Mouse (Mus musculus) urinary bladder, adult 2 months (tissue): ENCODE measurements around the gene Nub1. TPM values are rescaled to one million over a fixed set of nuclear protein-coding genes. Genes with fewer than 3 reads are reported as not detected.

Experiments used
- DNase-seq: peaks from one replicate; pipeline ENCODE4 v3.0.0; 2022; ENCODE audit warnings: low spot score
- polyA plus RNA-seq: library from polyadenylated mRNA; depleted of rRNA; stranded (reverse); fragments of >200 nt; gene quantifications from 2 replicates; pipeline ENCODE4 v1.2.3, GENCODE M21; 2012; rRNA removed

Nub1 gene
- polyA plus RNA-seq, 1 experiment: 47.3 TPM

DNA sequence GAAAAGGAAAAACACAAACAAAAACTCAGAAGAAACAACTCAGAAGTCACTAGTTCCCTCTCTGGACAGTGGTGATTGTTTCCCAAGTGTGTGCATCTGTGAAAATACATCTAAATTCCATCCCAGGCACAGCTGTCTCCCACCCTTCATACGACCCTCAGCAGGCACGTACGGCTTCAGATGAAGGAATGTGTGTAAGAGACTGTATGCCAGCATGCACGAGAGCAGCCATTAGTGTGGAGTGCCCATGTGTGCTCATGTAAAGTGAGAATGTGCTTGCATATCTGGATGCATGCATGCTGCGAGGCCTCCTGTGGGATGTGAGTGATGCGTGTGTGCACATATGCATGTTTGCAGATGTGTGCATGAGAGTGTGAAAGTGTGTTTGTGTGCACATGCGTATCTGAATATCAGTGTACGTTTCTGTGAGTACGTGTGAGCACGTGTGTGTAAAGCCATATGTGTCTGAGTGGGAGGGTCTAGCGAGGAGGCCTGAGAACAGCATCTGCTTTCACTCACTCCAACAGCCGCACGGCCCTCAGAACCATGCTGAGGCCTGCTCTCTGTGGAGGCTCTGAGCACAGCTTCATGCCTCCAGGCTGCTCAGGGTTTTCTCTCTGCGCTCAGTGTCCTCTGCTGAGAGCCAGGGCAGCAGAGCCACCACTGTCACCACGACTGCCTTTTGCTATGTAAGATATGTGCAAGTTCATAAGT, 56.0 kb downstream of the Nub1 start:
- no peak for DNase-seq

DNA sequence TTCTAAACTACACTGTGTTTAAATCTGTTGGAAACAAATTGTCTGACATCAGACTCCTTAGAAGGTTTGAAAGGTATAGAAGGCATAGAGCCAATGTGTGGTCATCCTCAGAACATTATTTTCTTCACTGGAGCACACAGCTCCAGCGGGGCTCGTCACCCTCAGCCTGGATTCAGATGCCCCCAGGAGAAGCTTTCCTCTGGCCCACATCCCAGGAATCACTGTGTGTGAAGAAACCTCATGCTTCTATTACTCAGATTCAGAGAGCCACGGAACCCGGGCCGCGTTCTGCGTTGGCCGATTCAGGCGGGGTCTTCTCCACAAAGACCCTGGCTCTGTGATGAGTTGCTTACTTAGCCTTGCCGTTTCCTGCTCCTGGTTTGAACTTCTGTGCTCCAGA, 58.6 kb downstream of the Nub1 start:
- DNase-seq: no peak

- DNase-seq: no peak
Observed at GRCm38 (mm10) chr5:24747533-24747932, 62.2 kb downstream of the Nub1 start.

- no peak for DNase-seq
Observed at GRCm38 (mm10) chr5:24749731-24750130, 64.4 kb downstream of the Nub1 start.

DNA sequence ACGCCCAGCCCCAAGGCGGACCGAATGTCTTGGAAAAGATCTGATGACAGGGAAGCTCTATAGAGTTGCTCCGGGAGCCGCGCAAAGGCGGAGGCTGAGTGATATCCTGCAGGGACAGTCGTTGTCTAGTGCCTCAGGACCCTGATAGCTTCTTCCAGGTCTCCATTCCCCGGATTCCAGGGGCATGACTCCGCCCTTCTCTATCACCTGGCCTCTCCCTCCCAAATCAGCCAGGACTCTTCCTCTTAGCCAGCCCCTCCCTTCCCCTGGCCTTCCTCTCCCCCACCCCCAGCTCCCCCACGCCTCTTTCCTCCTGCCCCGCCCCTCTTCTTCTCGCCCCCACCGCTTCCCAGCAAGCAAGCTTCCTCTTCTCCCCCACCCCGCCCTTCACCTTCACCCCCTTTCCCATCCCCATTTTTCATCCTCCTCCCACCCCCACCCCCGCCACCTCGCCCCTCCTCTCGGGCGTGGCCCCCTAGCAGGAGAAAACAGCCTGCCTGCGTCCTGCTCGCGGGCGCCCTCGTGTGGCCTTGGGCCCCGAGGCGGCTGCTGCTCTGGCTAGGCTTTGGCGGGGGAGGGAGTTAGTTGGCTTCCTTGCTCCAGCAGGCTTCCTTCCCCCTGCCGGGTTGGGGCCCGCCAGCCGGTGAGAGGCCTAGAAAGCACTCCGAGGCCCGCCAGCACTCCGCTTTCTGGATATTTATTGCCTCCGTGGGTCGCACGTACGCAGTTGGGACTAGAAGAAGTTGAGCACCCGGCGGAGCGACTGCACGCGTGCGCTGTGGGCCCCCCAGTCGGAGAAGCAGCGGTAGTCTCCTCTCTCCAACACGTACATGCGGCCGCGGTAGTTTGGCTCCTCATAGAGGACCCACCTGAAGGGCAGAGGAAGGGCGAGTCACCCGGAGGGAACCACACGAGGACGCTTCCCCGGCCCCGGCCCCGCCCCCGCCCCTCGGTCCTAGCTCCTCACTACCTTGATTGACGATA, 65.3 kb downstream of the Nub1 start:
- DNase-seq: peak; percentile 83

DNA sequence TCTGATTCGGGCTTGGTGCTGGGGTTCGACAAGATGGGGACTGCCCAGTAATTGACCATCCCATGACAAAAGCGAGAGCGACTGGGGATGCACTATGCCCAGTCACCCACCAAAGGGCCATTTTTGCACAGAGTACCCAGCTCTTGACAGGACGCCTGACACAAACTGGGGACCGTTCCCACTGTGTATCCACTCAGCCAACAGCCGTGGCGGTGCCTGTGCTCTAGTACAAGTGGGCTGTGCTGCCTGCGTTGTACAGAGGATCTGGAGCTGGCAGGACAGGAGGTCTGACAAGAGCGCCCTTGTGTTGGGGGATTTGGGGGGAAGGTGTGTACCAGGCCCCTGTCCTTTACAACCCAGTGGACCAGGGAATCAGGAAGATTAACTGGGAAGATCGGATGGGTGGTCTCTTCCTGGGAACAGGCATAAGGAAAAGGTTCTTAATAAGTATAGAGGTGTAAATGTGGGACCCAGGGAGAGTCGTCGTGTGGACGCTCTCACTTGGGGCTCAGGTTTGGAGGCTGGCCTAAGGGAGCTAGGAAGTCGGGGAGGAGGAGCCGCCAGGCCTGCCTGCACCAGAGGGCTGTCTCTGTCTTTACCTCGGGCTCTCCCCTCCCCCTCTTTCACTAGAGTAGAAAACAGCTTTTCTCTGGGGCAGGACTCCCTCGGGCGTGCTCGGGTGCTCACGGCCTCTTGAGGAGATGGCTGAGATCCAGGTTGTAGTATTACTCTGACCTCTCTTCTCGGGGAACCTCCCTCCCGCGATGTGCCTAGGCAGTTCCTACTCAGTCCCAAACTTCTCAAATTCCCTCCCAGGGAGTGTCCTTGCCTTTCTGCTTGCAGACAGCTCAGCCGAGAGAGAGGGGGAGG, 66.2 kb downstream of the Nub1 start:
- peak; percentile 46 for DNase-seq

DNA sequence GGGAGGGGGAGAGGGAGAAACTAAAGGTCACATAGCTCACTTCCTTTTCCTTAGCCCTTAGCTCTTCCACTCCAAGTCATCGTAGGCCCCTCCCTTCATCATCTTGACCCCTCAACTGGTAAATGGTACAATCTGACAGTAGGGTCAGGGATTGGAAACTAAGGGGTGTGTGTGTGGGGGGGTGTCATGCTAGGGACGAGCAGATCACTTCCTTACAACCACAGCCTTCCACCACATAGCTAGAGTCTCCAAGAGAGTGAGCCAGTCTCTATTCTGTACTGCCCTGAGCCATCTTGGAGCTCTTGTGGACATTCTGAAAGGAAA, 66.8 kb downstream of the Nub1 start:
- DNase-seq: no peak

- no peak for DNase-seq
Observed at GRCm38 (mm10) chr5:24756931-24757330, 71.6 kb downstream of the Nub1 start.

DNA sequence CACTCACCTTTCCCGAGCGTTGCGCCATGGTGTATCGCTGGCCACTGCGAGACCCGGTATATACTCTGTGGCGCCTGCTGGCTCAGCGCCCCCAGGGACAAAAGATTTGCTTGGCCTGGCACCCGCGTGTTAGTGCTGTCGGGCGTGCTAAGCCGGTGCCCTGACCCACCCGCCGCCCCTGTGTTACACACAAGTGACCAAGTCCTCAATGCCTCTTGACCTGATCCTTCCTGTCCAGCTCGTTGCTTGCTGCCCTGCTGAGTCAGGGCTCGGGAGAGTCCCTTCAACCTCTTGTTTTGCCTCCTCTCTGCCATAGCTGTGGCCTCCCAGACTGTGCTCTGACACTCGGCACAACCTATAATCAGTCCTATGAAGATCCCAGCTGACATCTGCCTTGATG, 72.5 kb downstream of the Nub1 start, which contains the start of gene Crygn:
Crygn (minus strand) TSS at position 193 of the 400 bp plus-strand sequence.
- no peak for DNase-seq

Other genes starting within 250 kb of the Nub1 start
- gene Fastk, start 240.2 kb upstream of the Nub1 start, polyA plus RNA-seq: 134 and 154 TPM in 2 replicates
- 24.5 TPM in 2 replicates for gene Tmub1, start 237.7 kb upstream of the Nub1 start, polyA plus RNA-seq
- 55.8 and 73.8 TPM in 2 replicates for gene Agap3, start 233.4 kb upstream of the Nub1 start, polyA plus RNA-seq
- gene Gbx1, start 158.3 kb upstream of the Nub1 start, polyA plus RNA-seq: 0.01 and 0.07 TPM in 2 replicates
- gene Asb10, start 144.6 kb upstream of the Nub1 start, polyA plus RNA-seq: 0.45 and 0.72 TPM in 2 replicates
- not detected in 2 replicates for gene 4931409K22Rik, start 128.7 kb upstream of the Nub1 start, polyA plus RNA-seq
- 44.5 and 50.0 TPM in 2 replicates for gene Abcf2, start 108.1 kb upstream of the Nub1 start, polyA plus RNA-seq
- gene Chpf2, start 98.8 kb upstream of the Nub1 start, polyA plus RNA-seq: 30.2 and 34.5 TPM in 2 replicates
- 80.3 and 83.2 TPM in 2 replicates for gene Smarcd3, start 61.1 kb upstream of the Nub1 start, polyA plus RNA-seq
- gene Wdr86, start 45.2 kb downstream of the Nub1 start, polyA plus RNA-seq: 0.62 and 0.98 TPM in 2 replicates
- 3.0 TPM in 1 of 2 replicates, not detected in the other for gene Crygn, start 72.5 kb downstream of the Nub1 start, polyA plus RNA-seq
- 104 and 112 TPM in 2 replicates for gene Rheb, start 157.1 kb downstream of the Nub1 start, polyA plus RNA-seq